Mouse (Mus musculus): ENCODE results near the gene Ube4b.

Ube4b gene

GRCm38 (mm10) chr4:149305761-149306711 is 120.5 kb downstream of the Ube4b start:
- no peak for DNase-seq (ENCODE audit: extremely low spot score)

GRCm38 (mm10) chr4:149304466-149304865 is 122.1 kb downstream of the Ube4b start:
- DNase-seq (ENCODE audit: extremely low spot score) = no peak

- no peak for DNase-seq (ENCODE audit: extremely low spot score)
Observed at GRCm38 (mm10) chr4:149303502-149303901, 123.0 kb downstream of the Ube4b start.

GRCm38 (mm10) chr4:149302751-149303150 is 123.8 kb downstream of the Ube4b start:
- DNase-seq (ENCODE audit: extremely low spot score) = no peak

GRCm38 (mm10) chr4:149302136-149302535 is 124.4 kb downstream of the Ube4b start:
- no peak for DNase-seq (ENCODE audit: extremely low spot score)

- DNase-seq (ENCODE audit: extremely low spot score) = no peak
Observed at GRCm38 (mm10) chr4:149296501-149296900, 130.0 kb downstream of the Ube4b start.

GRCm38 (mm10) chr4:149292984-149293383 is 133.6 kb downstream of the Ube4b start:
- no peak for DNase-seq (ENCODE audit: extremely low spot score)

- no peak for DNase-seq (ENCODE audit: extremely low spot score)
Observed at GRCm38 (mm10) chr4:149291061-149291460, 135.5 kb downstream of the Ube4b start.

- no peak for DNase-seq (ENCODE audit: extremely low spot score)
Observed at GRCm38 (mm10) chr4:149290157-149290750, 136.3 kb downstream of the Ube4b start.

GRCm38 (mm10) chr4:149286287-149287137 is 140.0 kb downstream of the Ube4b start:
- DNase-seq (ENCODE audit: extremely low spot score) = no peak

GRCm38 (mm10) chr4:149285691-149286090 is 140.9 kb downstream of the Ube4b start:
- DNase-seq (ENCODE audit: extremely low spot score) = no peak

- no peak for DNase-seq (ENCODE audit: extremely low spot score)
Observed at GRCm38 (mm10) chr4:149283018-149283417, 143.5 kb downstream of the Ube4b start.

- no peak for DNase-seq (ENCODE audit: extremely low spot score)
Observed at GRCm38 (mm10) chr4:149282025-149282738, 144.4 kb downstream of the Ube4b start.
